Mouse (Mus musculus): ENCODE results near the gene Rmdn2.

- TF ChIP-seq CTCF (IDR thresholded peaks at IDR 0.05; ENCODE audit: control insufficient read depth, insufficient read depth, insufficient replicate concordance, low read depth, low read length) (no peak), POLR2A (IDR thresholded peaks at IDR 0.05; ENCODE audit: control insufficient read depth, low read depth, low read length) (no peak)
These were observed 127.3 kb downstream of the Rmdn2 start for GRCm38 (mm10) chr17:79738847-79739498.
